Mouse (Mus musculus) hindbrain, embryonic 14.5 days (tissue): ENCODE results near the gene Rbfox1. TPM values are rescaled to one million over a fixed set of nuclear protein-coding genes. Genes with fewer than 3 reads are reported as not detected.

Source experiments
- ATAC-seq: fragments of 200-750 bp; cut with Nextera tagmentation; 2 replicates; pipeline ENCODE4 v1.8.0; 2017; ENCODE audit warnings: moderate number of reproducible peaks, mild to moderate bottlenecking, moderate TSS enrichment, moderate library complexity; ENCODE audit not compliant: low FRiP score
- DNase-seq: peaks from one replicate; pipeline ENCODE4 v3.0.0-alpha.2; 2015; ENCODE audit warnings: low spot score
- H3K27ac ChIP-seq: fragments of 300-500 bp; sonication (generic); 2 replicates; pipeline ENCODE4 v1.5.1; 2014; ENCODE audit warnings: mild to moderate bottlenecking, moderate library complexity
- H3K27me3 ChIP-seq: fragments of 300-500 bp; sonication (generic); 2 replicates; pipeline ENCODE4 v1.6.1; 2014; ENCODE audit warnings: mild to moderate bottlenecking, low read length, mixed read lengths; ENCODE audit not compliant: control insufficient read depth, insufficient read depth
- H3K36me3 ChIP-seq: fragments of 300-500 bp; sonication (generic); replicated peaks from 2 replicates; pipeline ENCODE4 v1.6.1; 2014; ENCODE audit not compliant: control insufficient read depth, insufficient read depth
- H3K4me1 ChIP-seq: fragments of 300-500 bp; sonication (generic); replicated peaks from 2 replicates; pipeline ENCODE4 v1.6.1; 2014; ENCODE audit warnings: antibody characterized with exemption, low read length, mixed read lengths; ENCODE audit not compliant: control insufficient read depth, insufficient read depth
- H3K4me2 ChIP-seq: fragments of 300-500 bp; sonication (generic); replicated peaks from 2 replicates; pipeline ENCODE4 v1.6.1; 2014; ENCODE audit warnings: mild to moderate bottlenecking, moderate library complexity
- H3K4me3 ChIP-seq: fragments of 300-500 bp; sonication (generic); replicated peaks from 2 replicates; pipeline ENCODE4 v1.5.1; 2014; ENCODE audit warnings: mild to moderate bottlenecking, low read length
- H3K9ac ChIP-seq: fragments of 300-500 bp; sonication (generic); 2 replicates; pipeline ENCODE4 v1.6.1; 2014
- H3K9me3 ChIP-seq: fragments of 300-500 bp; sonication (generic); 2 replicates; pipeline ENCODE4 v1.6.1; 2016; ENCODE audit warnings: low read length; ENCODE audit not compliant: control insufficient read depth
- WGBS: fragments of 180-500 bp; shearing (Covaris S2); extraction: QIAGEN DNeasy Blood & Tissue Kit; methylation state at CpG from one replicate; pipeline ENCODE4 v1.1.7; 2014; 5-methylcytosine and 5-hydroxymethylcytosine counted together
- polyA plus RNA-seq: library from polyadenylated mRNA; unstranded; fragments of >200 nt; fragmentation: Nextera tagmentation; extraction: Ambion mirVana; gene quantifications from 2 replicates; pipeline ENCODE4 v1.2.1, GENCODE M21; 2014

Rbfox1 gene
- polyA plus RNA-seq, 1 experiment from 2014 or later, result 217 TPM

GRCm38 (mm10) chr16:5885690-5886050, 515 bp downstream of the Rbfox1 start:
- 6% methylated on average over 15 of the region's 15 CpGs for WGBS

GRCm38 (mm10) chr16:5895564-5895963, 10.4 kb downstream of the Rbfox1 start:
- Histone ChIP-seq H3K27me3 (no peaks in the 10 kb centered on the region), H3K27ac (no peak overlapping the region), H3K36me3 (no peaks in the 10 kb centered on the region), H3K4me1 (0 out of 2 replicates have a peak, but pooled peaks cover 2% of the 10 kb centered on the region), H3K4me3 (no peak overlapping the region), H3K9me3 (no peaks in the 10 kb centered on the region), H3K4me2 (no peak overlapping the region), H3K9ac (no peak overlapping the region)
- ATAC-seq (no peak), DNase-seq (no peak)
- WGBS, result 68% methylated on average over 7 of the region's 7 CpGs

More at GRCm38 (mm10) chr16:5885690-5886050, 515 bp downstream of the Rbfox1 start:
- Histone ChIP-seq H3K4me2 (peak overlapping the region; percentile 96), H3K9ac (peak overlapping the region; percentile 82), H3K4me1 (peaks cover 8% of the 10 kb centered on the region), H3K9me3 (no peaks in the 10 kb centered on the region), H3K27ac (no peak overlapping the region), H3K36me3 (no peaks in the 10 kb centered on the region), H3K27me3 (peaks cover 18% of the 10 kb centered on the region), H3K4me3 (peak overlapping the region; percentile 64)
- ATAC-seq, result no peak
- no peak for DNase-seq

GRCm38 (mm10) chr16:5898330-5898729, 13.2 kb downstream of the Rbfox1 start:
- H3K4me3 ChIP-seq, result no peak overlapping the region
- H3K27ac ChIP-seq, result no peak overlapping the region
- H3K4me2 ChIP-seq, result no peak overlapping the region
- no peaks in the 10 kb centered on the region for H3K27me3 ChIP-seq
- DNase-seq (peak; percentile 49), ATAC-seq (no peak)
- no peaks in the 10 kb centered on the region for H3K9me3 ChIP-seq
- 43% methylated on average over 2 of the region's 2 CpGs for WGBS
- H3K36me3 ChIP-seq, result no peaks in the 10 kb centered on the region
- no peak overlapping the region for H3K9ac ChIP-seq
- 0 out of 2 replicates have a peak, but pooled peaks cover 2% of the 10 kb centered on the region for H3K4me1 ChIP-seq

GRCm38 (mm10) chr16:5910742-5911141, 25.6 kb downstream of the Rbfox1 start:
- no peaks in the 10 kb centered on the region for H3K9me3 ChIP-seq
- DNase-seq (no peak), ATAC-seq (no peak)
- no peak overlapping the region for H3K9ac ChIP-seq
- no peak overlapping the region for H3K27ac ChIP-seq
- no peaks in the 10 kb centered on the region for H3K36me3 ChIP-seq
- H3K4me3 ChIP-seq, result no peak overlapping the region
- H3K4me2 ChIP-seq, result no peak overlapping the region
- no peaks in the 10 kb centered on the region for H3K27me3 ChIP-seq
- H3K4me1 ChIP-seq, result peaks cover 19% of the 10 kb centered on the region
- 74% methylated on average over 5 of the region's 5 CpGs for WGBS

GRCm38 (mm10) chr16:5911880-5912327, 26.7 kb downstream of the Rbfox1 start:
- H3K27me3 ChIP-seq, result no peaks in the 10 kb centered on the region
- H3K4me3 ChIP-seq, result no peak overlapping the region
- peak; percentile 78 for DNase-seq
- no peaks in the 10 kb centered on the region for H3K36me3 ChIP-seq
- peaks cover 27% of the 10 kb centered on the region for H3K4me1 ChIP-seq
- H3K27ac ChIP-seq, result peak overlapping the region; percentile 58
- peak; percentile 89 for ATAC-seq
- H3K9ac ChIP-seq, result no peak overlapping the region
- WGBS, result 21% methylated on average over 2 of the region's 2 CpGs
- H3K9me3 ChIP-seq, result no peaks in the 10 kb centered on the region
- no peak overlapping the region for H3K4me2 ChIP-seq

- Histone ChIP-seq H3K36me3 (no peaks in the 10 kb centered on the region), H3K27ac (no peak overlapping the region), H3K9ac (no peak overlapping the region), H3K4me2 (no peak overlapping the region), H3K4me1 (peaks cover 31% of the 10 kb centered on the region), H3K27me3 (no peaks in the 10 kb centered on the region), H3K9me3 (no peaks in the 10 kb centered on the region), H3K4me3 (no peak overlapping the region)
- no peak for DNase-seq
- ATAC-seq, result peak; percentile 27; the same call in 1 of the 2 replicates
Observed at GRCm38 (mm10) chr16:5917937-5918336, 32.8 kb downstream of the Rbfox1 start.

GRCm38 (mm10) chr16:5926986-5927385, 41.8 kb downstream of the Rbfox1 start:
- Histone ChIP-seq H3K27me3 (no peaks in the 10 kb centered on the region), H3K4me1 (peaks cover 11% of the 10 kb centered on the region; the same call in 1 of the 2 replicates), H3K27ac (peak overlapping the region; percentile 43; the same call in 1 of the 2 replicates), H3K4me3 (no peak overlapping the region), H3K4me2 (no peak overlapping the region), H3K9me3 (no peaks in the 10 kb centered on the region), H3K36me3 (no peaks in the 10 kb centered on the region), H3K9ac (no peak overlapping the region)
- WGBS, result 13% methylated on average over 1 of the region's 1 CpGs
- ATAC-seq (peak; percentile 79), DNase-seq (no peak)

GRCm38 (mm10) chr16:5931680-5932079, 46.5 kb downstream of the Rbfox1 start:
- no peak overlapping the region for H3K4me2 ChIP-seq
- no peaks in the 10 kb centered on the region for H3K27me3 ChIP-seq
- H3K36me3 ChIP-seq, result no peaks in the 10 kb centered on the region
- no peak overlapping the region for H3K4me3 ChIP-seq
- 28% methylated on average over 7 of the region's 7 CpGs for WGBS
- H3K4me1 ChIP-seq, result peaks cover 11% of the 10 kb centered on the region; the same call in 1 of the 2 replicates
- no peak overlapping the region for H3K9ac ChIP-seq
- peak; percentile 83 for DNase-seq
- H3K27ac ChIP-seq, result no peak overlapping the region
- no peaks in the 10 kb centered on the region for H3K9me3 ChIP-seq
- 0 out of 2 replicates have a peak, but pooled peaks have one; percentile 46 for ATAC-seq

- H3K4me2 ChIP-seq, result no peak overlapping the region
- DNase-seq, result no peak
Observed at GRCm38 (mm10) chr16:5940016-5940415, 54.9 kb downstream of the Rbfox1 start.

GRCm38 (mm10) chr16:5945682-5946081, 60.5 kb downstream of the Rbfox1 start:
- 56% methylated on average over 1 of the region's 1 CpGs for WGBS
- H3K9me3 ChIP-seq, result no peaks in the 10 kb centered on the region
- DNase-seq, result no peak
- no peaks in the 10 kb centered on the region for H3K27me3 ChIP-seq
- no peaks in the 10 kb centered on the region for H3K36me3 ChIP-seq
- no peak overlapping the region for H3K9ac ChIP-seq
- H3K4me2 ChIP-seq, result no peak overlapping the region
- no peak for ATAC-seq
- H3K4me1 ChIP-seq, result no peaks in the 10 kb centered on the region
- no peak overlapping the region for H3K27ac ChIP-seq
- H3K4me3 ChIP-seq, result no peak overlapping the region

More at GRCm38 (mm10) chr16:5940016-5940415, 54.9 kb downstream of the Rbfox1 start:
- no peaks in the 10 kb centered on the region for H3K4me1 ChIP-seq
- no peaks in the 10 kb centered on the region for H3K36me3 ChIP-seq
- no peak for ATAC-seq
- 64% methylated on average over 4 of the region's 4 CpGs for WGBS
- no peaks in the 10 kb centered on the region for H3K27me3 ChIP-seq
- H3K27ac ChIP-seq, result no peak overlapping the region
- no peak overlapping the region for H3K4me3 ChIP-seq
- no peak overlapping the region for H3K9ac ChIP-seq
- no peaks in the 10 kb centered on the region for H3K9me3 ChIP-seq
